ENCODE assay signal across 12 mouse cellular contexts in genomic region chr13:40953231-40953630, GRCm38 (mm10). TPM values are rescaled to one million over a fixed set of nuclear protein-coding genes. Genes with fewer than 3 reads are reported as not detected.
A peak's percentile ranks its signal among the peaks of the same experiment; 100 is the strongest.
DNase-seq lines count a peak whose midpoint lies in the region.
"Had no signal": no experiment of that assay in that cellular context is flagged by ENCODE, and none has a peak within 500 bp of the region (broad histone marks: within the 10 kb centered on the region; RNA-seq: fewer than 3 reads in every experiment).

No protein-coding gene starts in this region.

- DNase-seq in layer of hippocampus, adult 11-12 months (ENCODE audit: low spot score): peak; percentile 18
- no peak for DNase-seq in layer of hippocampus, adult 8-10 months (ENCODE audit: low spot score in 2 of 2)
- peak; percentile 8 for DNase-seq in right cerebral cortex, postnatal 14 days
- DNase-seq in right cerebral cortex, postnatal 4 days: no peak
- DNase-seq in fat pad, adult 2 months (ENCODE audit: extremely low read depth, low read depth, low spot score): peak; percentile 59
- DNase-seq in thymus, adult 18-20 months: no peak
- DNase-seq in spleen, adult 18-20 months: no peak
- DNase-seq: cerebellum, adult 18-20 months; gastrocnemius, postnatal 14 days; kidney, adult 9 months; liver, embryonic 13.5 days; thymus, postnatal 14 days had no signal

RNA-seq across cellular contexts. Expression of gene Pak1ip1, which starts 47.6 kb away (rescaled TPM):
- total RNA-seq in layer of hippocampus, adult 8-10 months (2022): 10 to 100 TPM; 37.6 to 41.3 (median 38.9) TPM

Comparison
In these comparisons a context has a peak if more than half of its experiments do, and no peak if none do; other contexts are left out.
1. DNase-seq: peak in layer of hippocampus, adult 11-12 months (single experiment), right cerebral cortex, postnatal 14 days (single experiment) and fat pad, adult 2 months (single experiment); none in layer of hippocampus, adult 8-10 months (0 of 2), right cerebral cortex, postnatal 4 days (single experiment), thymus, adult 18-20 months (0 of 2) and spleen, adult 18-20 months (0 of 2).